Mouse (Mus musculus) midbrain, embryonic 11.5 days (tissue): ENCODE results near the gene Itga7. TPM values are rescaled to one million over a fixed set of nuclear protein-coding genes. Genes with fewer than 3 reads are reported as not detected.
A peak's percentile ranks its signal among the peaks of the same experiment; 100 is the strongest.

ENCODE experiments used
- ATAC-seq: fragments of 200-750 bp; cut with Nextera tagmentation; 2 replicates; pipeline ENCODE4 v1.8.0; 2017; ENCODE audit warnings: moderate TSS enrichment, moderate library complexity; ENCODE audit not compliant: low FRiP score
- DNase-seq: peaks from one replicate; pipeline ENCODE4 v3.0.0; 2015; ENCODE audit warnings: low spot score; ENCODE audit errors: missing footprints
- H3K27ac ChIP-seq: fragments of 300-500 bp; sonication (generic); 2 replicates; pipeline ENCODE4 v1.5.1; 2014; ENCODE audit warnings: low read depth, low read length
- H3K27me3 ChIP-seq: fragments of 300-500 bp; sonication (generic); 2 replicates; pipeline ENCODE4 v1.6.1; 2014; ENCODE audit warnings: mild to moderate bottlenecking, low read length, moderate library complexity, mixed read lengths; ENCODE audit not compliant: control insufficient read depth, insufficient read depth
- H3K36me3 ChIP-seq: fragments of 300-500 bp; sonication (generic); 2 replicates; pipeline ENCODE4 v1.6.1; 2014; ENCODE audit warnings: mild to moderate bottlenecking, low read length, moderate library complexity, mixed read lengths; ENCODE audit not compliant: control insufficient read depth, insufficient read depth
- H3K4me1 ChIP-seq: fragments of 300-500 bp; sonication (generic); 2 replicates; pipeline ENCODE4 v1.6.1; 2014; ENCODE audit warnings: low read length; ENCODE audit not compliant: control insufficient read depth, insufficient read depth
- H3K4me2 ChIP-seq: fragments of 300-500 bp; sonication (generic); 2 replicates; pipeline ENCODE4 v1.6.1; 2014; ENCODE audit warnings: mild to moderate bottlenecking, moderate library complexity
- H3K4me3 ChIP-seq: fragments of 300-500 bp; sonication (generic); 2 replicates; pipeline ENCODE4 v1.5.1; 2014; ENCODE audit warnings: low read depth, low read length
- H3K9ac ChIP-seq: fragments of 300-500 bp; sonication (generic); 2 replicates; pipeline ENCODE4 v1.6.1; 2014; ENCODE audit warnings: low read length
- H3K9me3 ChIP-seq: fragments of 300-500 bp; sonication (generic); 2 replicates; pipeline ENCODE4 v1.6.1; 2016; ENCODE audit warnings: low read length; ENCODE audit not compliant: control insufficient read depth
- WGBS: fragments of 180-500 bp; shearing (Covaris S2); extraction: QIAGEN DNeasy Blood & Tissue Kit; methylation state at CpG from one replicate; pipeline ENCODE4 v1.1.7; 2014; 5-methylcytosine and 5-hydroxymethylcytosine counted together
- polyA plus RNA-seq: library from polyadenylated mRNA; unstranded; fragments of >200 nt; fragmentation: Nextera tagmentation; extraction: Ambion mirVana; gene quantifications from 2 replicates; pipeline ENCODE4 v1.2.1, GENCODE M21; 2014

Gene Itga7
- 1.6 and 1.7 TPM in 2 replicates for polyA plus RNA-seq

DNA sequence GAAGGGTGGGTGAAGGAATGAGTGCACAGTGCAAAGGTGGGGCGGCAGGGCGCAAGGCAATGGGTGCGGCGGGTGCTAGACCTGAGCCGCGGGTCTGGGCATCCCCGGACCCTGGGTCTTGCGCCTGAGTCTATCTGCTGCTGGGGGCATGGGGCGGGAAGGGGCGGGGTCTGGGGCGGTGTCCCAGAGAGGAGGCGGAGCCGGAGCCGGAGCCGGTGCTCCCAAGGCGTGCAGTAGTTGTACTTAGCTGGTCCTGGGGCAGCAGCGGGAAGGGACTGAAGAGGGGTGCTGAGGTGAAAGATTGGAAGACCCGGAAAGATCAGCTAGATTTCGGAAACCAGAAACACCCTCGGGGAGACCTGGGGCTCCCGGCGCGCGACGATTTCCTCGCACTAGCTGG, at the start of gene Itga7:
Gene Itga7 (plus strand): TSS at position 245 of the 400 bp plus-strand sequence.
- no peaks in the 10 kb centered on the region for H3K36me3 ChIP-seq
- 1% methylated on average over 26 of the region's 26 CpGs for WGBS
- peaks cover 7% of the 10 kb centered on the region for H3K4me1 ChIP-seq
- no peak within 1 kb of the TSS for H3K27ac ChIP-seq
- H3K4me3 ChIP-seq, result peak within 1 kb of the TSS; percentile 42
- H3K9ac ChIP-seq, result peak within 1 kb of the TSS; percentile 54
- ATAC-seq (peak; percentile 91), DNase-seq (peak; percentile 93)
- H3K9me3 ChIP-seq, result no peaks in the 10 kb centered on the region
- peak within 1 kb of the TSS; percentile 82 for H3K4me2 ChIP-seq
- H3K27me3 ChIP-seq, result peaks cover 36% of the 10 kb centered on the region

DNA sequence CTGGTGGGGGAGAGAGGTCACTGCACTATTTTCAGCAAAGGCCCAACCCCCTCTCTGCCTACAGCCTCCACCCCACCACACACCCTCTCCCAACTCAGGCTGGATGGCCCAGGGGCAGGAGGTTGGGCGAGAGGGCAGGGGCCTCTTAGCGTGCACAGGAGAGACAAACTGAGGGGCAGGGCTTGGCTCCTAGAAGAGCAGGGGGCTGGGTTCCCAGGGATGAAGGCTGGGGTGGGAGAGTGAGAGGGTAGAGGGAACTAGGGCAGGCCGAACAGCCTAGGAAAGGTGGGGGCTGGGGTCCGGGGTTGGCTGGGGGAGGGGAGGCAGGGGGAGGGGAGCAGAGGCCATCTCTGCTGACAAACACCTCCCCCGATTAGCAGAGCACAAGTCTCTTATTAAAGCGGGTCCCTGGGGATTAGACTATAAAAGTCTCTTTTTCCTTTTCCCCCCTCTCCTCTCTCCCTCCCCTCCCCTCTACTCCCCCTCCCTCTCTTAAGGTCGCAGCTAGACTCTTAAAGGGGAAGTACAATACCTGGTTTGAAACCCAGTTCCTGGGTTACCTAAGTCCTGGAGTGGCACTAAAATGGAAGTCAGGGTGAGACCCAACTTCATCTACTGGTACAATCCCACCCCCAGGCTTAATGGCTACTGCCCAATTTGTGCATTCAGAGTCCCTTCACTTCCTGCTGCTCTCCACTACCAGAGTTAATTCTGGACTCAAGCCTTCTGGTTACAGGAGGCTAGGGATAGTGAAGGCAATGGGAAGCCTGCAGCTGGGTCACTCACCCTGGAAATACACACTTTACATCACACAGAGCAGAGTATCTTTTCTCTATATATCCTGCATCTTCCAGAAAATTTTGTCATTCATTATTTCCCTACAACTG, 44.4 kb upstream of the Itga7 start:
- peak overlapping the region; percentile 54 for H3K9ac ChIP-seq
- peaks cover 7% of the 10 kb centered on the region for H3K36me3 ChIP-seq
- WGBS, result 0% methylated on average over 6 of the region's 7 CpGs
- H3K4me1 ChIP-seq, result peaks cover 28% of the 10 kb centered on the region
- DNase-seq (peak; percentile 95), ATAC-seq (peak; percentile 67)
- peak overlapping the region; percentile 92 for H3K27ac ChIP-seq
- H3K27me3 ChIP-seq, result no peaks in the 10 kb centered on the region
- H3K9me3 ChIP-seq, result no peaks in the 10 kb centered on the region
- H3K4me3 ChIP-seq, result peak overlapping the region; percentile 77
- H3K4me2 ChIP-seq, result peak overlapping the region; percentile 65

DNA sequence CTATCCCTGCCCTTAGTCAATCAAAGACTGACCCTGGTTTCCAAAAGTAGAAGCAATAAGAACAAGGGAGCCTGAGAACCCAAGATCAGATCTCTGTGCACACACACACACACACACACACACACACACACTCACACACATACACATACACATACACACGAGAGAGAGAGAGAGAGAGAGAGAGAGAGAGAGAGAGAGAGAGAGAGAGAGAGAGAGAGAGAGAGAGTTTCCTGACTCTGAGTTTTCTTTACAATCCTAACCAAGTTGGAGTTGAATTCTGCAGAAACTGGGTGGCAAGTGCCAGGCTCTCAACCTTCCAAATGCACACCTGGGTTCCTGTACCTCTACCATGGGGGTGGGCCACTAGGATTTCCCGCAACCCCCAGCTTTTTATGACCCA, 43.8 kb upstream of the Itga7 start:
- Histone ChIP-seq H3K4me3 (peak overlapping the region; percentile 77), H3K4me2 (peak overlapping the region; percentile 65), H3K9ac (peak overlapping the region; percentile 87), H3K4me1 (peaks cover 28% of the 10 kb centered on the region), H3K27ac (peak overlapping the region; percentile 92), H3K27me3 (no peaks in the 10 kb centered on the region), H3K9me3 (no peaks in the 10 kb centered on the region), H3K36me3 (peaks cover 6% of the 10 kb centered on the region)
- no peak for ATAC-seq
- 0% methylated on average over 2 of the region's 2 CpGs for WGBS
- DNase-seq, result peak; percentile 81

DNA sequence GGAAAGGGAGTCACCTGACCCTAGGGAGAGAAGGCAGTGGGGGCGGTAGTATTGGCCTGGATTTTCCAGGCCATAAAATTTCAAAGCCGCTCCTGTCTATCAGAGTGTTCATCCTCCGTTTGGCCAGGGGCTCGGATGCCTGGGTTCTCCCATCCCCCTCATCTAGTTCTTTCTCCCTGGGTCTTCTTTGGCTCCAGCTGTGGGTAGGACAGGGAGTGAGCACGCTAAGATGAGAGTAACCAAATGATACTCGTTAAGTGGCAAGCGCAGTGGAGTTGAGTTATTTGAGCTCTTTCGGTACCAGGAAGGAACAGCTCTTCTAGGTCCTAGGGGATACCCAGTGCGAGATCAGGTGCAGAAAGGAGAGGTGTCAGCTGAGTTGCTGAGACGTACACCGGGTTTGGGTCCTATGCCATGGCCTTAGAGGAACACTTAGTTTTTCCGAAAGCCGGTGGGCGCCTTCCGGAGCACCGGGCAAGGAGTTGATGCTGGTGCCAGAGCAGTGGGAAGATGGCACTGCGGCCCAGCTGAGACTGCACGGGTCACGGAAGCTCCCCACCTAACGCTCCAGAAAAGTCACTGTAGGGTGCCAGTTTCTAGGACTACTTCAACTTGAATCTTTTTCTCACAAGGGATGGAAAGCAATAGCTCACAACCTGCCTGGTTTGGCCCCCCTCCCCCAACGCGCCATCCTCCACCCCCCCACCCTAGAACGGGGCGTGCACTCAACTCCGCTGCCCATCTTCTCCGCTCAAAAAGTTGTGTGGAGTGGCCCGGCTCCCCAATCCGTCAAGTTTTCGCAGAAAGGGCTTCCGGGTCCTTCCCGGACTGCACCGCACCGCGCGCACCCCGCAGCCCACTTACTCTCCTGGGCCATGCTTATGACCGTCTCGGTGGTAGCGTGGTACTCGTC, 43.0 kb upstream of the Itga7 start:
- Histone ChIP-seq H3K4me1 (peaks cover 28% of the 10 kb centered on the region), H3K4me2 (peak overlapping the region; percentile 65), H3K9ac (peak overlapping the region; percentile 87), H3K9me3 (no peaks in the 10 kb centered on the region), H3K36me3 (peaks cover 4% of the 10 kb centered on the region), H3K27me3 (no peaks in the 10 kb centered on the region), H3K27ac (peak overlapping the region; percentile 92), H3K4me3 (peak overlapping the region; percentile 77)
- peak; percentile 90 for DNase-seq
- no peak for ATAC-seq
- WGBS, result under 1% methylated on average over 39 of the region's 40 CpGs

DNA sequence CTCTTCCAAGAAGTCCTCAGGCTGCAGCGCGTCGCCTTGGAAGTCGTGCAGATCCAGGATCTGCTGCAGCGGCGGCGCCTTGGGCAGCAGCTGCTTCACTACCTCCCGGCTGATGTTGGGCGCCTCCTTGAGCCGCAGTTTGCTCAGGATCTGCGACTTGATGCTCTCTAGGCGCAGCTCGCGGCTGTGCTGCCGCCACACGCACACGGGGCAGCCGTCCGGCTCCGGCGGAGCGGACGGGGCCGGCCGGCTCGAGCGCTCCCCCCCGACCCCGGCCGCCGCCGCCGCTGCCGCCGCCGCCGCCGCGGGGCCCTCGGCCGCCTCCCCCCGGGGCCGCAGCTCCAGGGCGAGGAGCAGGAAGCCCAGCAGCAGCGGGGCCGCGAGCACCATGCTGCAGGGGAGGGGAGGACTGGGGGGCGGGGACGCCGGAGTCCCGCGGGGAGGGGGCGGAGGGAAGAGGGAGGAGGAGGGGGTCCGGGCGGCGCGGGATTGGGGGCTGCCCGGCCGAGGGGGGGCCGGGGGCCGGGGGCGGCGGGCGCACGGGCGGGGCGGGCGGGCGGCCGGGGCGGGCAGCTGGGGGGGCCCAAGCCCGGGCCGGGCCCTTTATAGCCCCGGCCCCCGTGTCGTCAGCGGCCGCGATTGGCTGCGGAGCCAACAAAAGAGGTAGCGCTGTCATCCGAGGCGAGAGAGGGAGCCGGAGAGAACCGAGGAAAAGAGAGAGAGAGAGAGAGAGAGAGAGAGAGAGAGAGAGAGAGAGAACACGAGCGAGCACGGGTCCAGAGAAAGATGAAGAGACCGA, 42.1 kb upstream of the Itga7 start, which contains the start of gene Gdf11:
Gene Gdf11 (minus strand): TSS at position 423 of the 799 bp plus-strand sequence.
- H3K4me3 ChIP-seq, result peak within 1 kb of the TSS; percentile 77
- DNase-seq (peak; percentile 97), ATAC-seq (peak; percentile 88)
- peak within 1 kb of the TSS; percentile 87 for H3K9ac ChIP-seq
- peak within 1 kb of the TSS; percentile 65 for H3K4me2 ChIP-seq
- peaks cover 6% of the 10 kb centered on the region; the same call in 1 of the 2 replicates for H3K27me3 ChIP-seq
- H3K9me3 ChIP-seq, result no peaks in the 10 kb centered on the region
- peak within 1 kb of the TSS; percentile 92 for H3K27ac ChIP-seq
- peaks cover 28% of the 10 kb centered on the region for H3K4me1 ChIP-seq
- H3K36me3 ChIP-seq, result 0 out of 2 replicates have a peak, but pooled peaks cover 4% of the 10 kb centered on the region
- WGBS, result under 1% methylated on average over 69 of the region's 89 CpGs

DNA sequence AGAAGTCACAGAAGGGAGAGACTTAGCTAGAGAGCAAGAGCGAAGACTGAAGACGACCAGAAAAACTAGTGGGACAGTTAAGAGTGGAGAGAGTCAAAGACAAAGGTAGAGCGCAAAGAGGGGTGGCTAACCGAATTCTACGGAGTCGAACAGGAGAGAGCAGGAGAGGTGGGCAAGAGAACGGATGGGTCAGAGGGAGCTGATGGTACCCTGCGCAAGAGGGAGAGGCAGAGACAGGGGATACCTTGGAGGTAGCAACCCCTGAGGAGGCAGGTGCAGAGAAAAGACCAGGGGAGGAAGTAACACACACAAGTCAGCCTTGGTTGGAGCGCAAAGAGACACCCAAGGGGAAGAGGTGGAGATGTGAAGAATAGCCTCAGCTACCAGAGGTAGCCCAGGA, 41.4 kb upstream of the Itga7 start:
- ATAC-seq (peak; percentile 6; the same call in 1 of the 2 replicates), DNase-seq (no peak)
- Histone ChIP-seq H3K9me3 (no peaks in the 10 kb centered on the region), H3K4me3 (peak overlapping the region; percentile 77), H3K9ac (peak overlapping the region; percentile 87), H3K36me3 (0 out of 2 replicates have a peak, but pooled peaks cover 4% of the 10 kb centered on the region), H3K4me2 (peak overlapping the region; percentile 65), H3K27ac (peak overlapping the region; percentile 92), H3K4me1 (peaks cover 27% of the 10 kb centered on the region), H3K27me3 (peaks cover 11% of the 10 kb centered on the region; the same call in 1 of the 2 replicates)
- WGBS, result 1% methylated on average over 9 of the region's 9 CpGs

- under 1% methylated on average over 9 of the region's 9 CpGs for WGBS
- ATAC-seq, result no peak
- no peaks in the 10 kb centered on the region for H3K36me3 ChIP-seq
- H3K27me3 ChIP-seq, result peaks cover 11% of the 10 kb centered on the region; the same call in 1 of the 2 replicates
- H3K4me2 ChIP-seq, result no peak overlapping the region
- no peaks in the 10 kb centered on the region for H3K9me3 ChIP-seq
- H3K27ac ChIP-seq, result no peak overlapping the region
- H3K4me3 ChIP-seq, result no peak overlapping the region
- peak; percentile 99 for DNase-seq
- no peak overlapping the region for H3K9ac ChIP-seq
- H3K4me1 ChIP-seq, result peaks cover 3% of the 10 kb centered on the region; the same call in 1 of the 2 replicates
Observed at GRCm38 (mm10) chr10:128895437-128895836, 38.2 kb upstream of the Itga7 start.
